Mouse (Mus musculus): Measurements from ENCODE around the gene Nat8f2.

GRCm38 (mm10) chr6:85848140-85848539 is 20.8 kb downstream of the Nat8f2 start:
- no peak for TF ChIP-seq MEF2A (IDR thresholded peaks at IDR 0.05; ENCODE audit: extremely low read depth, insufficient replicate concordance, low read depth, low read length, poor library complexity, severe bottlenecking)
- no peak for TF ChIP-seq CTCF (IDR thresholded peaks at IDR 0.05 in 2 of 3, conservative IDR thresholded peaks at IDR 0.05 in 1 of 3; ENCODE audit: control insufficient read depth in 1 of 3, insufficient read depth in 1 of 3, low read depth in 2 of 3, low read length in 3 of 3, poor library complexity in 1 of 3, severe bottlenecking in 1 of 3)
- TF ChIP-seq CHD1 (IDR thresholded peaks at IDR 0.05; ENCODE audit: low read depth, low read length), result no peak
- TF ChIP-seq POLR2A (IDR thresholded peaks at IDR 0.05; ENCODE audit: control insufficient read depth in 1 of 2, insufficient read depth in 1 of 2, low read depth in 1 of 2, low read length in 2 of 2, poor library complexity in 1 of 2), result no peak
- no peak for TF ChIP-seq USF1 (IDR thresholded peaks at IDR 0.05; ENCODE audit: low read depth, low read length)
- TF ChIP-seq EP300 (IDR thresholded peaks at IDR 0.05; ENCODE audit: low read depth in 1 of 2, low read length in 2 of 2), result no peak
- TF ChIP-seq TCF12 (IDR thresholded peaks at IDR 0.05; ENCODE audit: low read depth, low read length), result no peak
- no peak for TF ChIP-seq MXI1 (IDR thresholded peaks at IDR 0.05; ENCODE audit: low read depth, low read length)
- TF ChIP-seq E2F4 (IDR thresholded peaks at IDR 0.05; ENCODE audit: borderline replicate concordance, low read depth, low read length), result no peak
- no peak for TF ChIP-seq MAZ (IDR thresholded peaks at IDR 0.05; ENCODE audit: low read depth, low read length)
- TF ChIP-seq POLR2AphosphoS5 (IDR thresholded peaks at IDR 0.05; ENCODE audit: borderline replicate concordance, low read depth, low read length), result no peak
- no peak for TF ChIP-seq MYC (IDR thresholded peaks at IDR 0.05; ENCODE audit: low read depth, low read length)
